Mouse (Mus musculus) ES-E14 (cell line): ENCODE measurements at regions not wholly inside any gene's neighbourhood (a gene's known extent, or its start where the extent isn't known, plus 50 kb on each side); places are given as distances from the start of the nearest gene placed in this dataset.

ENCODE experiments used
- CHD2 ChIP-seq: IDR thresholded peaks from 2 replicates; pipeline ENCODE4 v1.6.1; 2014; ENCODE audit warnings: mild to moderate bottlenecking, low read depth, low read length, inconsistent platforms
- HCFC1 ChIP-seq: IDR thresholded peaks from 2 replicates; pipeline ENCODE4 v1.6.1; 2012; ENCODE audit warnings: low read length, inconsistent platforms, borderline replicate concordance; ENCODE audit not compliant: insufficient read depth
- MAFK ChIP-seq: IDR thresholded peaks from 2 replicates; pipeline ENCODE4 v1.6.1; 2014; ENCODE audit warnings: mild to moderate bottlenecking, low read depth, low read length, inconsistent platforms; ENCODE audit not compliant: insufficient read depth
- ZNF384 ChIP-seq: IDR thresholded peaks from 2 replicates; pipeline ENCODE4 v1.6.1; 2012; ENCODE audit warnings: low read depth, low read length, inconsistent platforms

GRCm38 (mm10) chr3:68758609-68759008 is 68.2 kb downstream of the Il12a start:
- no peak for TF ChIP-seq HCFC1
- 0 out of 2 replicates have a peak, but pooled peaks have one; percentile 3 for TF ChIP-seq ZNF384
- TF ChIP-seq MAFK: no peak
- no peak for TF ChIP-seq CHD2
